Mouse (Mus musculus) T-cell, adult 66 days (primary cell): ENCODE results near the gene Speer4b. TPM values are rescaled to one million over a fixed set of nuclear protein-coding genes. Genes with fewer than 3 reads are reported as not detected.

Experiments used
- total RNA-seq, 2 experiments: library from RNA; stranded (reverse); gene quantifications; 3 replicates in 1 of 2; 4 replicates in 1 of 2; pipeline ENCODE4 v1.2.4; 2023

Gene Speer4b
- total RNA-seq: not detected

GRCm38 (mm10) chr5:27501338-27501737 lies at the start of gene Speer4b:
Gene Speer4b, minus strand, starts transcription at chr5:27501438.

